Mouse (Mus musculus) cerebellum, adult 9-10 months (tissue): Measurements from ENCODE around the gene Pdcd10.

Experiments
- DNase-seq: peaks from one replicate; pipeline ENCODE4 v3.0.0; 2022

The Pdcd10 gene

GRCm38 (mm10) chr3:75468154-75468553, 88.5 kb downstream of the Pdcd10 start:
- DNase-seq = no peak
